9 mouse cellular contexts compared by ENCODE assay signal in the genomic region with DNA sequence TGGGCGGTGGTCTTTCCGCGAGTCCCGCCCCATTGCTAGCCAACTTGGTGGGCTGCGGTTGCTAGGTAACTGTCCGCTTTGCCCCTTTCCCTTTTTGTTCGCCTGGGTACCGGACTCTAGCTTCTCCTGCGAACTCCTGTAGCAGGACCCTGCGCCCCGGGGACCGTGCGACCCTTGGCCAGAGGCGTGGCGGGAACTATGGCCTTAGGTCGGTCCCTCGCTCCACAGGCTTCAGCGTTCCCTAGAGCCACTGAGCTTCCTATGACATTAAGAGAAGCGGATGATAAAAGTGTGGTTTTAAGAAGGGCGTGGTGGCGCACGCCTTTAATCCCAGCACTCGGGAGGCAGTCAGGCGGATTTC. TPM values are rescaled to one million over a fixed set of nuclear protein-coding genes. Genes with fewer than 3 reads are reported as not detected.
DNase-seq lines count a peak whose midpoint lies in the region; ATAC-seq and TF ChIP-seq lines count a peak whose summit lies in the region.
"Had no signal": no experiment of that assay in that cellular context is flagged by ENCODE, and none has a peak within 500 bp of the region (broad histone marks: within the 10 kb centered on the region; RNA-seq: fewer than 3 reads in every experiment).

No protein-coding gene starts in this region.

- no peak for TF ChIP-seq EP300 in liver, embryonic 14.5 days (IDR thresholded peaks at IDR 0.05; ENCODE audit: low read depth)

- ATAC-seq in liver, embryonic 14.5 days (ENCODE audit: insufficient read depth), result peak; percentile 13

- intact Hi-C loops in left cerebral cortex, postnatal 14 days (cut with DNase I), result loop anchor here (10.0 kb wide), 1 partner anchor 66 kb away; no protein-coding TSS in a partner anchor

- WGBS in cerebellum, adult 2 months, result under 1% methylated on average over 24 of the region's 24 CpGs
- under 1% methylated on average over 24 of the region's 24 CpGs for WGBS in liver, embryonic 14.5 days (ENCODE audit: insufficient replicate concordance)

- H3K4me3 ChIP-seq in cerebellum, adult 2 months (replicated peaks; ENCODE audit: insufficient read depth, low read depth, low read length), result peak overlapping the region; percentile 78
- H3K4me3 ChIP-seq in testis, adult 2 months (ENCODE audit: control insufficient read depth, low read depth, low read length), result peak overlapping the region; percentile 83
- H3K4me3 ChIP-seq in liver, embryonic 14.5 days (ENCODE audit: insufficient read depth in 1 of 2, low read depth in 2 of 2, low read length in 2 of 2), result peak overlapping the region; percentile 78 to 89

- H3K27ac ChIP-seq in cerebellum, adult 2 months (ENCODE audit: insufficient read depth, low read length), result peak overlapping the region; percentile 67; the same call in 1 of the 2 replicates
- H3K27ac ChIP-seq in testis, adult 2 months (ENCODE audit: control insufficient read depth, insufficient read depth, low read depth, low read length), result peak overlapping the region; percentile 86
- peak overlapping the region; percentile 90 for H3K27ac ChIP-seq in liver, embryonic 14.5 days

- peaks cover 3% of the 10 kb centered on the region for H3K36me3 ChIP-seq in testis, adult 2 months (ENCODE audit: control insufficient read depth, insufficient read depth, low read length)
- H3K36me3 ChIP-seq in liver, embryonic 14.5 days (replicated peaks; ENCODE audit: control insufficient read depth, insufficient read depth, low read depth), result no peaks in the 10 kb centered on the region; the same call in 1 of the 2 replicates

- TF ChIP-seq CTCF in cerebellum, adult 2 months (IDR thresholded peaks at IDR 0.05; ENCODE audit: borderline replicate concordance, insufficient read depth, low read depth, low read length), result no peak
- TF ChIP-seq CTCF in testis, adult 2 months (IDR thresholded peaks at IDR 0.05; ENCODE audit: control insufficient read depth, insufficient read depth, insufficient replicate concordance, low read depth, low read length), result no peak
- TF ChIP-seq CTCF in liver, embryonic 14.5 days (IDR thresholded peaks at IDR 0.05; ENCODE audit: low read depth), result no peak

- H3K9me3 ChIP-seq in liver, embryonic 14.5 days (ENCODE audit: control insufficient read depth, low read length), result no peaks in the 10 kb centered on the region

- H3K9ac ChIP-seq in liver, embryonic 14.5 days (replicated peaks), result peak overlapping the region; percentile 79

- DNase-seq in cerebellum, adult 2 months, result no peak
- no peak for DNase-seq in cerebellum, postnatal 14 days
- no peak for DNase-seq in testis, postnatal 14 days (ENCODE audit: low spot score)
- DNase-seq in liver, embryonic 14.5 days (ENCODE audit: low read depth in 3 of 3, low spot score in 3 of 3), result no peak
- no peak for DNase-seq in frontal cortex, adult 2 months (ENCODE audit: extremely low spot score in 1 of 2, low spot score in 1 of 2)
- no peak for DNase-seq in kidney, adult 9 months
- DNase-seq in left cerebral cortex, postnatal 14 days (ENCODE audit: low spot score in 2 of 2), result no peak

- H3K27me3 ChIP-seq in cerebellum, adult 2 months (ENCODE audit: control insufficient read depth, insufficient read depth, low read length), result no peaks in the 10 kb centered on the region
- H3K27me3 ChIP-seq in testis, adult 2 months (ENCODE audit: control insufficient read depth, insufficient read depth, low read length), result no peaks in the 10 kb centered on the region
- no peaks in the 10 kb centered on the region for H3K27me3 ChIP-seq in liver, embryonic 14.5 days (ENCODE audit: control insufficient read depth, insufficient read depth, low read length)

- H3K4me2 ChIP-seq in liver, embryonic 14.5 days (ENCODE audit: low read depth), result peak overlapping the region; percentile 91

- H3K4me1 ChIP-seq in cerebellum, adult 2 months (ENCODE audit: control insufficient read depth, insufficient read depth, low read length), result peaks cover 15% of the 10 kb centered on the region
- H3K4me1 ChIP-seq in testis, adult 2 months (ENCODE audit: control insufficient read depth, insufficient read depth, low read length), result peaks cover 5% of the 10 kb centered on the region
- H3K4me1 ChIP-seq in liver, embryonic 14.5 days (replicated peaks; ENCODE audit: control insufficient read depth in 2 of 2, insufficient read depth in 2 of 2, low read length in 1 of 2), result peaks cover 10 to 21% of the 10 kb centered on the region in 2 experiments

- TF ChIP-seq POLR2A in cerebellum, adult 2 months (IDR thresholded peaks at IDR 0.05; ENCODE audit: borderline replicate concordance, insufficient read depth, low read length), result no peak
- no peak for TF ChIP-seq POLR2A in testis, adult 2 months (IDR thresholded peaks at IDR 0.05; ENCODE audit: control insufficient read depth, low read depth, low read length)

RNA-seq across cellular contexts. Expression of a gene that starts 0.6 kb away (rescaled TPM):
- 109 and 112 TPM in 2 replicates for polyA plus RNA-seq in cerebellum, adult 2 months (2012; rRNA removed)
- 405 and 422 TPM in 2 replicates for polyA plus RNA-seq in testis, adult 2 months (2012; rRNA removed)
- 35.0 and 38.8 TPM in 2 replicates for polyA plus RNA-seq in liver, embryonic 14.5 days (2012; rRNA removed)
- 46.7 and 52.5 TPM in 2 replicates for polyA plus RNA-seq in liver, embryonic 14.5 days (2014; fragmentation: Nextera tagmentation; extraction: Ambion mirVana)
- polyA plus RNA-seq in frontal cortex, adult 2 months (2012; rRNA removed), result 111 and 115 TPM in 2 replicates
- 100 to 1,000 TPM; 100 to 104 TPM for total RNA-seq in left cerebral cortex, postnatal 14 days (2021)

RNA-seq across cellular contexts. Expression of a gene that starts 20.9 kb away (rescaled TPM):
- 71.2 and 78.5 TPM in 2 replicates for polyA plus RNA-seq in cerebellum, adult 2 months (2012; rRNA removed)
- polyA plus RNA-seq in testis, adult 2 months (2012; rRNA removed), result 14.5 and 15.4 TPM in 2 replicates
- 22.9 and 28.2 TPM in 2 replicates for polyA plus RNA-seq in liver, embryonic 14.5 days (2012; rRNA removed)
- 32.6 and 34.3 TPM in 2 replicates for polyA plus RNA-seq in liver, embryonic 14.5 days (2014; fragmentation: Nextera tagmentation; extraction: Ambion mirVana)
- polyA plus RNA-seq in frontal cortex, adult 2 months (2012; rRNA removed), result 77.5 and 79.3 TPM in 2 replicates
- 10 to 100 TPM; 50.5 to 53.2 TPM for total RNA-seq in left cerebral cortex, postnatal 14 days (2021)

RNA-seq across cellular contexts. Expression of a gene that starts 26.9 kb away (rescaled TPM):
- not detected in 2 replicates for polyA plus RNA-seq in cerebellum, adult 2 months (2012; rRNA removed)
- polyA plus RNA-seq in testis, adult 2 months (2012; rRNA removed), result not detected in 2 replicates
- not detected in 2 replicates for polyA plus RNA-seq in liver, embryonic 14.5 days (2012; rRNA removed)
- polyA plus RNA-seq in liver, embryonic 14.5 days (2014; fragmentation: Nextera tagmentation; extraction: Ambion mirVana), result not detected in 2 replicates
- polyA plus RNA-seq in frontal cortex, adult 2 months (2012; rRNA removed), result not detected in 2 replicates
- total RNA-seq in left cerebral cortex, postnatal 14 days (2021), result not detected
- total RNA-seq: common myeloid progenitor, adult 5-6 weeks had no signal

RNA-seq across cellular contexts. Expression of a gene that starts 27.7 kb away (rescaled TPM):
- not detected in 2 replicates for polyA plus RNA-seq in cerebellum, adult 2 months (2012; rRNA removed)
- polyA plus RNA-seq in testis, adult 2 months (2012; rRNA removed), result 0.05 and 0.48 TPM in 2 replicates
- polyA plus RNA-seq in liver, embryonic 14.5 days (2012; rRNA removed), result not detected in 2 replicates
- polyA plus RNA-seq in liver, embryonic 14.5 days (2014; fragmentation: Nextera tagmentation; extraction: Ambion mirVana), result 0.24 TPM in 1 of 2 replicates, not detected in the other
- polyA plus RNA-seq in frontal cortex, adult 2 months (2012; rRNA removed), result 0.06 and 0.21 TPM in 2 replicates
- not detected for total RNA-seq in left cerebral cortex, postnatal 14 days (2021)
- total RNA-seq: common myeloid progenitor, adult 5-6 weeks had no signal

RNA-seq across cellular contexts. Expression of a gene that starts 50.9 kb away (rescaled TPM):
- polyA plus RNA-seq in cerebellum, adult 2 months (2012; rRNA removed), result 0.11 TPM in 1 of 2 replicates, not detected in the other
- 0.31 and 0.65 TPM in 2 replicates for polyA plus RNA-seq in testis, adult 2 months (2012; rRNA removed)
- polyA plus RNA-seq in liver, embryonic 14.5 days (2012; rRNA removed), result 0.15 and 0.18 TPM in 2 replicates
- polyA plus RNA-seq in liver, embryonic 14.5 days (2014; fragmentation: Nextera tagmentation; extraction: Ambion mirVana), result 0.11 and 0.37 TPM in 2 replicates
- polyA plus RNA-seq in frontal cortex, adult 2 months (2012; rRNA removed), result 0.06 and 0.12 TPM in 2 replicates
- total RNA-seq in left cerebral cortex, postnatal 14 days (2021), result not detected
